ENCODE assay signal across 18 mouse cellular contexts in genomic region chr4:22492601-22493152, GRCm38 (mm10). TPM values are rescaled to one million over a fixed set of nuclear protein-coding genes. Genes with fewer than 3 reads are reported as not detected.
DNase-seq lines count a peak whose midpoint lies in the region; ATAC-seq and TF ChIP-seq lines count a peak whose summit lies in the region.
"Had no signal": no experiment of that assay in that cellular context is flagged by ENCODE, and none has a peak within 500 bp of the region (broad histone marks: within the 10 kb centered on the region; RNA-seq: fewer than 3 reads in every experiment).

No protein-coding gene starts in this region.

- H3K9ac ChIP-seq in heart, embryonic 11.5 days (ENCODE audit: low read depth, low read length), result no peak overlapping the region
- H3K9ac ChIP-seq in forebrain, postnatal 0 days, result no peak overlapping the region
- peak overlapping the region; percentile 87; the same call in 1 of the 2 replicates for H3K9ac ChIP-seq in midbrain, embryonic 13.5 days (replicated peaks)
- H3K9ac ChIP-seq in neural tube, embryonic 15.5 days (replicated peaks), result no peak overlapping the region
- H3K9ac ChIP-seq: heart, embryonic 15.5 days; liver, embryonic 13.5 days had no signal

- WGBS in heart, embryonic 11.5 days (ENCODE audit: insufficient replicate concordance), result 4% methylated on average over 4 of the region's 4 CpGs
- 17% methylated on average over 4 of the region's 4 CpGs for WGBS in forebrain, postnatal 0 days
- WGBS in midbrain, embryonic 13.5 days, result 6% methylated on average over 4 of the region's 4 CpGs
- 10% methylated on average over 4 of the region's 4 CpGs for WGBS in neural tube, embryonic 15.5 days

- no peak for TF ChIP-seq CTCF in forebrain, postnatal 0 days (IDR thresholded peaks at IDR 0.05; ENCODE audit: low read depth)

- no peak overlapping the region for H3K4me2 ChIP-seq in heart, embryonic 11.5 days
- peak overlapping the region; percentile 94 for H3K4me2 ChIP-seq in forebrain, postnatal 0 days (ENCODE audit: low read depth)
- H3K4me2 ChIP-seq in midbrain, embryonic 13.5 days (replicated peaks), result peak overlapping the region; percentile 99
- peak overlapping the region; percentile 99 for H3K4me2 ChIP-seq in neural tube, embryonic 15.5 days
- H3K4me2 ChIP-seq: heart, embryonic 15.5 days; liver, embryonic 13.5 days had no signal

- ATAC-seq in heart, embryonic 11.5 days (replicated peaks; ENCODE audit: insufficient number of reproducible peaks, low FRiP score, low TSS enrichment), result no peak
- no peak for ATAC-seq in forebrain, postnatal 0 days
- no peak for ATAC-seq in midbrain, embryonic 13.5 days
- no peak for ATAC-seq in neural tube, embryonic 15.5 days (ENCODE audit: low FRiP score)
- ATAC-seq: lung, postnatal 0 days; Patski had no signal

- peaks cover 11% of the 10 kb centered on the region; the same call in 1 of the 2 replicates for H3K4me1 ChIP-seq in heart, embryonic 11.5 days (ENCODE audit: control insufficient read depth, insufficient read depth, low read length)
- 0 out of 2 replicates have a peak, but pooled peaks cover 6% of the 10 kb centered on the region for H3K4me1 ChIP-seq in forebrain, postnatal 0 days (ENCODE audit: insufficient read depth)
- H3K4me1 ChIP-seq in midbrain, embryonic 13.5 days (replicated peaks), result peaks cover 52% of the 10 kb centered on the region
- peaks cover 53% of the 10 kb centered on the region for H3K4me1 ChIP-seq in neural tube, embryonic 15.5 days

- H3K9me3 ChIP-seq in heart, embryonic 11.5 days (replicated peaks; ENCODE audit: control insufficient read depth, low read length), result no peaks in the 10 kb centered on the region
- no peaks in the 10 kb centered on the region for H3K9me3 ChIP-seq in forebrain, postnatal 0 days (ENCODE audit: low read length)
- H3K9me3 ChIP-seq in midbrain, embryonic 13.5 days, result no peaks in the 10 kb centered on the region
- H3K9me3 ChIP-seq in neural tube, embryonic 15.5 days (replicated peaks), result no peaks in the 10 kb centered on the region
- H3K9me3 ChIP-seq: heart, embryonic 15.5 days; liver, embryonic 13.5 days had no signal

- peak; percentile 64 for DNase-seq in heart, adult 11 months
- peak; percentile 19 for DNase-seq in forebrain, postnatal 0 days
- DNase-seq in Muller cell, postnatal 12 days (ENCODE audit: inconsistent ontology term), result no peak
- DNase-seq in right cerebral cortex, postnatal 36 days (ENCODE audit: low spot score in 2 of 2), result no peak
- no peak for DNase-seq in cerebellum, adult 9-11 months
- DNase-seq: cerebellum, adult 18-20 months; gastrocnemius, postnatal 14 days; layer of hippocampus, adult 9-11 months; liver, embryonic 13.5 days; thymus, adult 2 months had no signal

- H3K4me3 ChIP-seq in heart, embryonic 11.5 days (ENCODE audit: low read depth, low read length), result no peak overlapping the region
- H3K4me3 ChIP-seq in forebrain, postnatal 0 days (ENCODE audit: low read depth, low read length), result 0 out of 2 replicates have a peak overlapping the region, but pooled peaks have one; percentile 90
- peak overlapping the region; percentile 98 for H3K4me3 ChIP-seq in midbrain, embryonic 13.5 days (replicated peaks)
- H3K4me3 ChIP-seq in neural tube, embryonic 15.5 days (replicated peaks), result no peak overlapping the region
- H3K4me3 ChIP-seq: heart, embryonic 15.5 days; liver, embryonic 13.5 days had no signal

- peaks cover 82% of the 10 kb centered on the region for H3K27me3 ChIP-seq in heart, embryonic 11.5 days (ENCODE audit: control insufficient read depth, insufficient read depth, low read length)
- H3K27me3 ChIP-seq in forebrain, postnatal 0 days (ENCODE audit: insufficient read depth, low read length), result 0 out of 2 replicates have a peak, but pooled peaks cover 4% of the 10 kb centered on the region
- no peaks in the 10 kb centered on the region for H3K27me3 ChIP-seq in midbrain, embryonic 13.5 days
- peaks cover 28% of the 10 kb centered on the region for H3K27me3 ChIP-seq in neural tube, embryonic 15.5 days (replicated peaks)

- no peak overlapping the region for H3K27ac ChIP-seq in heart, embryonic 11.5 days (ENCODE audit: low read depth, low read length)
- peak overlapping the region; percentile 94 for H3K27ac ChIP-seq in forebrain, postnatal 0 days (ENCODE audit: low read depth, low read length)
- H3K27ac ChIP-seq in midbrain, embryonic 13.5 days, result peak overlapping the region; percentile 100
- no peak overlapping the region for H3K27ac ChIP-seq in neural tube, embryonic 15.5 days (replicated peaks)
- H3K27ac ChIP-seq: heart, embryonic 15.5 days; kidney, postnatal 0 days; liver, embryonic 13.5 days had no signal

- H3K36me3 ChIP-seq in heart, embryonic 11.5 days (ENCODE audit: control insufficient read depth, insufficient read depth, low read length), result no peaks in the 10 kb centered on the region
- H3K36me3 ChIP-seq in forebrain, postnatal 0 days (ENCODE audit: insufficient read depth), result no peaks in the 10 kb centered on the region
- no peaks in the 10 kb centered on the region for H3K36me3 ChIP-seq in midbrain, embryonic 13.5 days
- no peaks in the 10 kb centered on the region for H3K36me3 ChIP-seq in neural tube, embryonic 15.5 days
- H3K36me3 ChIP-seq: heart, embryonic 15.5 days; liver, embryonic 13.5 days had no signal

RNA-seq across cellular contexts. Expression of gene Pou3f2, which starts 4.5 kb away (rescaled TPM):
- polyA plus RNA-seq in heart, embryonic 11.5 days (2014; fragmentation: Nextera tagmentation; extraction: Ambion mirVana), result 0.04 and 0.09 TPM in 2 replicates
- 35.2 and 35.6 TPM in 2 replicates for total RNA-seq in forebrain, postnatal 0 days (2014; rRNA removed)
- polyA plus RNA-seq in forebrain, postnatal 0 days (2015; fragmentation: Nextera tagmentation; extraction: Ambion mirVana), result 11.4 and 13.7 TPM in 2 replicates
- 69.3 and 80.0 TPM in 2 replicates for polyA plus RNA-seq in midbrain, embryonic 13.5 days (2015; fragmentation: Nextera tagmentation; extraction: Ambion mirVana)
- 11.8 and 14.3 TPM in 2 replicates for polyA plus RNA-seq in neural tube, embryonic 15.5 days (2015; fragmentation: Nextera tagmentation; extraction: Ambion mirVana)
- total RNA-seq: megakaryocyte-erythroid progenitor cell, adult 5-6 weeks had no signal
- polyA plus RNA-seq: kidney, postnatal 0 days; lung, postnatal 0 days; Patski had no signal

Comparison
In these comparisons a context has a peak if more than half of its experiments do, and no peak if none do; other contexts are left out.
1. DNase-seq: peak in heart, adult 11 months (single experiment) and forebrain, postnatal 0 days (single experiment); none in Muller cell, postnatal 12 days (single experiment), right cerebral cortex, postnatal 36 days (0 of 2) and cerebellum, adult 9-11 months (single experiment).
2. H3K27ac ChIP-seq: peak in forebrain, postnatal 0 days (single experiment) and midbrain, embryonic 13.5 days (single experiment); none in heart, embryonic 11.5 days (single experiment) and neural tube, embryonic 15.5 days (single experiment).
3. H3K4me3 ChIP-seq: peak in forebrain, postnatal 0 days (single experiment) and midbrain, embryonic 13.5 days (single experiment); none in heart, embryonic 11.5 days (single experiment) and neural tube, embryonic 15.5 days (single experiment).
4. RNA of gene Pou3f2, which starts 4.5 kb away (polyA plus RNA-seq): 69.3 to 80.0 TPM in midbrain, embryonic 13.5 days, 11.8 to 14.3 TPM in neural tube, embryonic 15.5 days and 11.4 to 13.7 TPM in forebrain, postnatal 0 days; 0.04 to 0.09 TPM in heart, embryonic 11.5 days; every median in the first group is over 10 times any median in the second.